Comparison of ENCODE assay signal across 8 mouse cellular contexts in the genomic region with DNA sequence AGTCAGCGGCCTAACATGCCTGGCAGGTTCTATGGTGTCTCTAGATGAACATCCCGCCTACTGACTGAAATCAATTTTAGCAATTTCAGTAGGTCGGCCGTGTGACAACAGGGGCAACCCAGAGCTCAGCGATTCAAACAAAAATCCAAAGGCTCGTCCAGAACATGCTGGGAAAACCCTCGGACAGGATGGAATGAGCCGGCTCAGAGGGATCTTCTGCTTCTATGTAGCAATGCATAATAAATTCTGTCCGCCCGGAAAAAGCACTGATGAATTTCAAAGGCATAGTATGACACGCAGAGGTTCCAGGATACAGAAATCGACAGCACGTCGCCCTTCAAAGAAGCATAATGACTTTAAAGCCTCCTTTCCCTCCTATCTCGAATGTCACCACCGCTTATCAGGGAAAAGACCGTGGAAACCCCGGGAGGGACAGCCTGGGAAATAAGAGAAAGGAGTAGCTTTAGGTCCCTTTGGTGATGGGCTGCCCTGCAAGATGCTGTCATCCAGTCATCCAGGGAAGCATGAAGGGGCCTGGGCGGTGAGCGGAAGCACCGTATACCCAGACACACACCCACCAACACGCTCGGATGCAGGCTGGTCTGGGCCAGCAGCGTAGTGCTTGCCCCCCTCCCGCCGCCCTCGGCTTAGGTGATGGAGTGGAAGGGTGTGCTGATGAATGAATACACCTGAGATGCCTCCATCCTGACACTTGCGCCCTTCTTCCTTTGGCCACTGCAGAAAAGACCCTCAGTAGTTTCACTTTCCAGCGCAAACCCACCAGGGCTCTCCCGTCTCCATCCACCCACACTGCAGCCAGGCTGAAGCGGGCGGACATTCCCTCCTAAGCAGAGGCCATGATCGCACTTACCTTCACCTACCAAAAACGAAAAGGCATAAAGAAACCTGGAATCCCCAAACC. TPM values are rescaled to one million over a fixed set of nuclear protein-coding genes. Genes with fewer than 3 reads are reported as not detected.
A peak's percentile ranks its signal among the peaks of the same experiment; 100 is the strongest.
DNase-seq lines count a peak whose midpoint lies in the region; ATAC-seq and TF ChIP-seq lines count a peak whose summit lies in the region.

No protein-coding gene starts in this region.

- H3K4me1 ChIP-seq in cerebellum, adult 2 months (ENCODE audit: control insufficient read depth, insufficient read depth, low read length), result peaks cover 11% of the 10 kb centered on the region
- H3K4me1 ChIP-seq in forebrain, embryonic 16.5 days (replicated peaks; ENCODE audit: control insufficient read depth, insufficient read depth, low read length), result peaks cover 26% of the 10 kb centered on the region
- peaks cover 16% of the 10 kb centered on the region; the same call in 1 of the 2 replicates for H3K4me1 ChIP-seq in kidney, embryonic 14.5 days (ENCODE audit: control insufficient read depth, insufficient read depth, low read length)
- peaks cover 25% of the 10 kb centered on the region for H3K4me1 ChIP-seq in lung, embryonic 16.5 days (replicated peaks; ENCODE audit: control insufficient read depth, insufficient read depth, low read length)
- H3K4me1 ChIP-seq in olfactory bulb, adult 2 months (ENCODE audit: control insufficient read depth, insufficient read depth, low read length), result peaks cover 17% of the 10 kb centered on the region

- no peak for TF ChIP-seq CTCF in cerebellum, adult 2 months (IDR thresholded peaks at IDR 0.05; ENCODE audit: borderline replicate concordance, insufficient read depth, low read depth, low read length)
- no peak for TF ChIP-seq CTCF in olfactory bulb, adult 2 months (IDR thresholded peaks at IDR 0.05; ENCODE audit: insufficient read depth, low read depth, low read length)

- H3K9ac ChIP-seq in forebrain, embryonic 16.5 days (replicated peaks; ENCODE audit: low read depth, low read length), result peak overlapping the region; percentile 95
- H3K9ac ChIP-seq in kidney, embryonic 14.5 days (ENCODE audit: low read depth, low read length), result peak overlapping the region; percentile 71
- peak overlapping the region; percentile 88 for H3K9ac ChIP-seq in lung, embryonic 16.5 days (ENCODE audit: low read length)

- ATAC-seq in forebrain, embryonic 16.5 days, result peak; percentile 45
- ATAC-seq in kidney, embryonic 14.5 days (ENCODE audit: low FRiP score, low TSS enrichment), result peak; percentile 50
- peak; percentile 30 for ATAC-seq in lung, embryonic 16.5 days (ENCODE audit: low read depth)

- H3K36me3 ChIP-seq in forebrain, embryonic 16.5 days (ENCODE audit: control insufficient read depth, insufficient read depth), result no peaks in the 10 kb centered on the region
- H3K36me3 ChIP-seq in kidney, embryonic 14.5 days (ENCODE audit: control insufficient read depth, insufficient read depth, low read length), result no peaks in the 10 kb centered on the region
- no peaks in the 10 kb centered on the region for H3K36me3 ChIP-seq in lung, embryonic 16.5 days (ENCODE audit: control insufficient read depth, insufficient read depth, low read length)

- peak overlapping the region; percentile 56 for H3K4me2 ChIP-seq in forebrain, embryonic 16.5 days (ENCODE audit: low read length)
- H3K4me2 ChIP-seq in kidney, embryonic 14.5 days (replicated peaks; ENCODE audit: low read depth, low read length), result peak overlapping the region; percentile 90
- H3K4me2 ChIP-seq in lung, embryonic 16.5 days (ENCODE audit: low read depth, low read length), result peak overlapping the region; percentile 96

- no peaks in the 10 kb centered on the region for H3K9me3 ChIP-seq in forebrain, embryonic 16.5 days (ENCODE audit: control insufficient read depth, low read length)
- no peaks in the 10 kb centered on the region for H3K9me3 ChIP-seq in kidney, embryonic 14.5 days (ENCODE audit: control insufficient read depth, low read length)
- 0 out of 2 replicates have a peak, but pooled peaks cover under 1% of the 10 kb centered on the region for H3K9me3 ChIP-seq in lung, embryonic 16.5 days (ENCODE audit: control insufficient read depth, low read length)

- peak; percentile 25 for DNase-seq in ovary, postnatal 36 days (ENCODE audit: low spot score)
- no peak for DNase-seq in ovary, adult 18-20 months (ENCODE audit: low spot score)
- DNase-seq in cerebellum, adult 2 months, result peak; percentile 61 to 69
- DNase-seq in thymus, postnatal 36 days, result peak; percentile 53 to 64

- peak overlapping the region; percentile 69 for H3K27ac ChIP-seq in cerebellum, adult 2 months (ENCODE audit: insufficient read depth, low read length)
- H3K27ac ChIP-seq in forebrain, embryonic 16.5 days (ENCODE audit: low read length), result peak overlapping the region; percentile 89
- peak overlapping the region; percentile 66; the same call in 1 of the 2 replicates for H3K27ac ChIP-seq in kidney, embryonic 14.5 days (ENCODE audit: low read depth, low read length)
- peak overlapping the region; percentile 86 for H3K27ac ChIP-seq in lung, embryonic 16.5 days (ENCODE audit: low read length)
- H3K27ac ChIP-seq in olfactory bulb, adult 2 months (ENCODE audit: insufficient read depth, low read depth, low read length), result peak overlapping the region; percentile 63

- no peaks in the 10 kb centered on the region for H3K27me3 ChIP-seq in cerebellum, adult 2 months (ENCODE audit: control insufficient read depth, insufficient read depth, low read length)
- H3K27me3 ChIP-seq in forebrain, embryonic 16.5 days (replicated peaks; ENCODE audit: control insufficient read depth, insufficient read depth, low read length), result no peaks in the 10 kb centered on the region
- H3K27me3 ChIP-seq in kidney, embryonic 14.5 days (ENCODE audit: control insufficient read depth, insufficient read depth, low read length), result no peaks in the 10 kb centered on the region
- H3K27me3 ChIP-seq in lung, embryonic 16.5 days (ENCODE audit: control insufficient read depth, insufficient read depth, low read depth, low read length), result no peaks in the 10 kb centered on the region

- peak overlapping the region; percentile 82 for H3K4me3 ChIP-seq in cerebellum, adult 2 months (replicated peaks; ENCODE audit: insufficient read depth, low read depth, low read length)
- peak overlapping the region; percentile 82 for H3K4me3 ChIP-seq in forebrain, embryonic 16.5 days (replicated peaks; ENCODE audit: low read length)
- H3K4me3 ChIP-seq in kidney, embryonic 14.5 days (ENCODE audit: low read length), result peak overlapping the region; percentile 63
- peak overlapping the region; percentile 74 for H3K4me3 ChIP-seq in lung, embryonic 16.5 days (ENCODE audit: low read length)
- peak overlapping the region; percentile 79 for H3K4me3 ChIP-seq in olfactory bulb, adult 2 months (ENCODE audit: insufficient read depth, low read depth, low read length)

- TF ChIP-seq POLR2A in cerebellum, adult 2 months (IDR thresholded peaks at IDR 0.05; ENCODE audit: borderline replicate concordance, insufficient read depth, low read length), result no peak
- no peak for TF ChIP-seq POLR2A in olfactory bulb, adult 2 months (IDR thresholded peaks at IDR 0.05; ENCODE audit: insufficient read depth, low read depth, low read length)

- under 1% methylated on average over 34 of the region's 34 CpGs for WGBS in cerebellum, adult 2 months
- under 1% methylated on average over 34 of the region's 34 CpGs for WGBS in forebrain, embryonic 16.5 days
- WGBS in kidney, embryonic 14.5 days, result 1% methylated on average over 34 of the region's 34 CpGs
- WGBS in lung, embryonic 16.5 days, result under 1% methylated on average over 34 of the region's 34 CpGs
- 1% methylated on average over 34 of the region's 34 CpGs for WGBS in olfactory bulb, adult 2 months

RNA-seq across cellular contexts. Expression of a gene that starts 0.8 kb away (rescaled TPM):
- 79.3 and 92.5 TPM in 2 replicates for polyA plus RNA-seq in cerebellum, adult 2 months (2012; rRNA removed)
- 112 and 128 TPM in 2 replicates for polyA plus RNA-seq in forebrain, embryonic 16.5 days (2015; fragmentation: Nextera tagmentation; extraction: Ambion mirVana)
- 39.3 and 49.5 TPM in 2 replicates for polyA plus RNA-seq in kidney, embryonic 14.5 days (2014; fragmentation: Nextera tagmentation; extraction: Ambion mirVana)
- 45.9 and 51.5 TPM in 2 replicates for polyA plus RNA-seq in lung, embryonic 16.5 days (2015; fragmentation: Nextera tagmentation; extraction: Ambion mirVana)
- not detected in 2 replicates for polyA plus RNA-seq in olfactory bulb, adult 2 months (2012; ENCODE audit: insufficient read depth, insufficient read length, low replicate concordance, missing spikeins)
